Mouse (Mus musculus): ENCODE measurements at regions not wholly inside any gene's neighbourhood (a gene's known extent, or its start where the extent isn't known, plus 50 kb on each side); places are given as distances from the start of the nearest gene placed in this dataset.

GRCm38 (mm10) chr2:45588248-45588647 lies 471.1 kb upstream of the Zeb2 start:
- no peak for DNase-seq (ENCODE audit: low spot score in 2 of 2)
- intact Hi-C loops (cut with DNase I): no loop called here

- DNase-seq (ENCODE audit: low spot score in 2 of 2): no peak
- intact Hi-C loops (cut with DNase I): no loop called here
These were observed 469.5 kb upstream of the Zeb2 start for GRCm38 (mm10) chr2:45586588-45587200.

GRCm38 (mm10) chr2:45581549-45581925 lies 464.3 kb upstream of the Zeb2 start:
- intact Hi-C loops (cut with DNase I): no loop called here
- no peak for DNase-seq (ENCODE audit: low spot score in 2 of 2)

- intact Hi-C loops (cut with DNase I): no loop called here
- DNase-seq (ENCODE audit: low spot score in 2 of 2): peak; percentile 10 to 28
These were observed 463.8 kb upstream of the Zeb2 start for GRCm38 (mm10) chr2:45580838-45581548.

- no peak for DNase-seq (ENCODE audit: low spot score in 2 of 2)
- intact Hi-C loops (cut with DNase I): no loop called here
These were observed 455.7 kb upstream of the Zeb2 start for GRCm38 (mm10) chr2:45572906-45573305.

GRCm38 (mm10) chr2:45554707-45555106 lies 437.5 kb upstream of the Zeb2 start:
- DNase-seq (ENCODE audit: low spot score in 2 of 2): no peak
- intact Hi-C loops (cut with DNase I): no loop called here

GRCm38 (mm10) chr2:45541394-45541793 lies 424.2 kb upstream of the Zeb2 start:
- DNase-seq (ENCODE audit: low spot score in 2 of 2): no peak
- intact Hi-C loops (cut with DNase I): no loop called here

- intact Hi-C loops (cut with DNase I): no loop called here
- DNase-seq (ENCODE audit: low spot score in 2 of 2): peak; percentile 2 to 12
These were observed 421.8 kb upstream of the Zeb2 start for GRCm38 (mm10) chr2:45538950-45539349.

GRCm38 (mm10) chr2:45537722-45538121 lies 420.5 kb upstream of the Zeb2 start:
- DNase-seq (ENCODE audit: low spot score in 2 of 2): no peak
- intact Hi-C loops (cut with DNase I): no loop called here

GRCm38 (mm10) chr2:45534806-45535205 lies 417.6 kb upstream of the Zeb2 start:
- peak in 1 of 2 experiments; percentile 3 for DNase-seq (ENCODE audit: low spot score in 2 of 2)
- intact Hi-C loops (cut with DNase I): no loop called here

- intact Hi-C loops (cut with DNase I): no loop called here
- DNase-seq (ENCODE audit: low spot score in 2 of 2): no peak
These were observed 405.1 kb upstream of the Zeb2 start for GRCm38 (mm10) chr2:45522310-45522709.

- intact Hi-C loops (cut with DNase I): no loop called here
- DNase-seq (ENCODE audit: low spot score in 2 of 2): no peak
These were observed 402.5 kb upstream of the Zeb2 start for GRCm38 (mm10) chr2:45519550-45520152.

- intact Hi-C loops (cut with DNase I): no loop called here
- no peak for DNase-seq (ENCODE audit: low spot score in 2 of 2)
These were observed 397.3 kb upstream of the Zeb2 start for GRCm38 (mm10) chr2:45514290-45515180.

- intact Hi-C loops (cut with DNase I): no loop called here
These were observed 395.7 kb upstream of the Zeb2 start for GRCm38 (mm10) chr2:45512852-45513251.

GRCm38 (mm10) chr2:45511791-45512190 lies 394.6 kb upstream of the Zeb2 start:
- intact Hi-C loops (cut with DNase I): no loop called here
- DNase-seq (ENCODE audit: low spot score in 2 of 2): no peak

More at GRCm38 (mm10) chr2:45512852-45513251, 395.7 kb upstream of the Zeb2 start:
- DNase-seq (ENCODE audit: low spot score in 2 of 2): no peak

- intact Hi-C loops (cut with DNase I): no loop called here
These were observed 387.3 kb upstream of the Zeb2 start for GRCm38 (mm10) chr2:45504468-45504867.

GRCm38 (mm10) chr2:45493656-45494055 lies 376.5 kb upstream of the Zeb2 start:
- intact Hi-C loops (cut with DNase I): no loop called here

More at GRCm38 (mm10) chr2:45504468-45504867, 387.3 kb upstream of the Zeb2 start:
- no peak for DNase-seq (ENCODE audit: low spot score in 2 of 2)

GRCm38 (mm10) chr2:45486530-45486929 lies 369.3 kb upstream of the Zeb2 start:
- intact Hi-C loops (cut with DNase I): no loop called here
- DNase-seq (ENCODE audit: low spot score in 2 of 2): peak; percentile 3 to 11

More at GRCm38 (mm10) chr2:45493656-45494055, 376.5 kb upstream of the Zeb2 start:
- no peak for DNase-seq (ENCODE audit: low spot score in 2 of 2)

- intact Hi-C loops (cut with DNase I): no loop called here
- no peak for DNase-seq (ENCODE audit: low spot score in 2 of 2)
These were observed 368.3 kb upstream of the Zeb2 start for GRCm38 (mm10) chr2:45485477-45485876.

- DNase-seq (ENCODE audit: low spot score in 2 of 2): no peak
- intact Hi-C loops (cut with DNase I): no loop called here
These were observed 363.5 kb upstream of the Zeb2 start for GRCm38 (mm10) chr2:45480671-45481070.

Measured in left cerebral cortex, postnatal 14 days (tissue).